Mouse (Mus musculus): ENCODE measurements around the gene Egflam.
A peak's percentile ranks its signal among the peaks of the same experiment; 100 is the strongest.

The Egflam gene

DNA sequence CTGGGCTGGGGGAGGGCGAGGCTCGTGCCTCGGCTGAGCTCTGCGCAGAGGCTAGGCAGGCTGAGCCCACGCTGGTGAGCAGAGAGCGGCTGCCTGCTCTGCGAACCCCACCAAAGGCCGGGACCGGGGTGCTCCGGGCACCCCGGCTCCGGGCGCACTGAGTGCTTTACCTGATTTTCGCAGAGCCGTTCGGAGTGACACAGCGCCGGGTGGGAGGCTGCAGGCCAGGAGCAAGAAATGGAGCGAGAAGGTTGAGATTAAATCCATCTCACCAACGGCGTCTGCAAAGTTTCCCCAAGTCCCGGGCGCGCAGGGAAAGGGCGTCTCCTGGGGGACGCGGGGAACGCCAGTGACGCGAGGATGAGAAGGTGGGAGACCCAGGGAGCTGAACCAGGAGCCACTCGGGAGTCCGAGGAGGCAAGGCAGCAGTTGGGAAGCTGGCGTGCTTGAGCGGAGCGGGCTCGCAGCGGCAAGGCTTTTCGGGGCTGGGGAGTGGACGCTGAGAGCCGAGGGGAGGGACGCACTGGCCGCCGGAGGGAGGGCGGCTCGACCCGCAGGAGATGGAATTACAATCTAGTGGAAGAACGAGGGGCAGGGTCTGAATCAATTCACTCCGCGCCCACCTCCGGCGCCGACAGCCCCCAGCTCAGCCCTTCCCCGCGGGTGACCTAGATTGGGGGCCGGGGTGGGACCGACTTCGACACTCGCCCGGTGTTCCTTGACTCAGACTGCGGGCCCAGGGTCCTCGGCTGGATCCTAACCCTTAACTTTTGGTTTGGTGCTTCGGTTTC, at the start of gene Egflam:
Gene Egflam, minus strand, starts transcription at position 578 of the 791 bp plus-strand sequence.
- peak; percentile 88 for DNase-seq

DNA sequence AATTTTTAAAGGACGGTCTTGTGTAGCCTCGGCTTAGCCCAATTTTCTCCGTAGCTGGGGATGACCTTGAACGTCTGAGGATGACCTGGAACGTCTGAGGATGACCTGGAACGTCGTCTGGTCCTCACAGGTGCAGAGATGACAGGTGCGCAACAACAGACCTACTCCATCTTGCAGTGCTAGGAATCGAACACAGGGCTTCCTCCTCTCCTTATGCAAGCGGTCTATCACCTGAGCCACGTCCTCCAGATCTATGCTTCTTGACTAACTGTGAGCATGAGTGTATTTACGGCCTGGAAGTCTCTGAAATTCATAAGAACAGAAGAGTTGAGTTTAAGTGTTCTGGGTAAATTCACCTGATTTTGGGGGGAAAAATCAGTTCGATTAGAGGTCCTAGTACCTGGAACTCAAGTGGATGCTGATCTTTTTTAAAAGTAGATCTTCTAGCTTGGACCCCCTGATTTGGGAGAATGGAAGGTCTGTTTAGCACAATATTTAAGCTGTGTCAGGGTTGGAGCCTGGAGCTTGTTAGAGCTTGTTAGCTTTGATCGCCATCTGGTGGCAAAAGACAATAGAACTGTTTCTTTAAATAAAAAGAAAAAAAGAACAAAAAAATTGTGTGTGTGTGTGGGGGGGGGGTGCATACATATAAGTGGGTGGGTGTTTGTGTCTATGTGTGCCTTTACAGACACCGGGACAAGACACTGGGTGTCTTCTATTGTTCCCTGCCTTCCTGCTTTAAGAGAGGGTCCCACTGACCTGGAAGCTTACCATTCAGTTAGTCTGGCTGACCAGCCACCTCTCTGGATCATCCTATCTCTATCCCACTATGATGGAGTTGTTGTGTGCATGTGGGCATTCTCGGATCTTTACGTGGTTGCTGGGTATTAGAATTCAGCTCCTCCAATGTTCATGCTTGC, 45.5 kb upstream of the Egflam start:
- peak; percentile 79 for DNase-seq

GRCm38 (mm10) chr15:7442148-7443100, 44.2 kb upstream of the Egflam start:
- peak; percentile 84 for DNase-seq

- DNase-seq, result peak; percentile 85
These were observed 26.1 kb upstream of the Egflam start for GRCm38 (mm10) chr15:7424282-7424681.

DNA sequence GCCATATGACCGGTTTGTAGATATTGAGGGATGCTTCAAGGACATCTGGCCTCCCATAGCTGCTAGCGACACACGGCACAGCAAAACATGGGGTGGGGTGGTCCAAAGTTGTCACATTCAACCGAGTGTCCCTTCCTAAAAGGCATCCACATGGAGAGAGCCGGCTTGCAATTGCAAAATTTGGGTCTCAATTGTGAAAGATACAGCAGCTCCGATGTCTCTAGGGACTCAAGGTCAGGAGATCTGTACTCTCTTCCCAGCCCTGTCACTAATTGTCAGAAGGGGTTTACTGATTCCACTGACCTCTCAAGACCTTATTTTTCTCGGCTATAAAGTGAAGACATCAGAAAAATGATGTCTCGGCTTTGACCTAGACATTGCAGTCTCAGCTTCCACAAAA, 6.3 kb upstream of the Egflam start:
- peak; percentile 80 for DNase-seq

- DNase-seq, result peak; percentile 90
These were observed 680 bp upstream of the Egflam start for GRCm38 (mm10) chr15:7398609-7399540.

DNA sequence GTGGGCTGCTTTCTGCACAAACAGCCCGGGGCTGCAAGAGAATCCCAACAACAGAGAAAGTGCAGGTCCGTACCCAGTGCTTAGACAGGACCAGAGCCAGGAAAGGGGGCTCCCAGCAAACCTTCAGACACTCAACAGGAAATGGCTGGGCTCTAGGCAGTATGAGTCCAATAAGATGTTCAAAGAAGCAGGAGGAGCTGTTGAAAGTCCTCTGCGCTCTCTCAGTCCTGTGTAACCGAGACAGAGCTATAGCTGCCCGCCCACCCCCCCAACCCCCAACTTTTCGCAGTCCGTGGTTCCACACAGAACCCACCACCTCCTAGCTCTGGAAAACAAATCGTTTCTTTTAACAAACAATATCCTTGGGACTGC, 763 bp downstream of the Egflam start:
- peak; percentile 87 for DNase-seq

- no peak for DNase-seq
These were observed 14.8 kb downstream of the Egflam start for GRCm38 (mm10) chr15:7383349-7383748.

DNA sequence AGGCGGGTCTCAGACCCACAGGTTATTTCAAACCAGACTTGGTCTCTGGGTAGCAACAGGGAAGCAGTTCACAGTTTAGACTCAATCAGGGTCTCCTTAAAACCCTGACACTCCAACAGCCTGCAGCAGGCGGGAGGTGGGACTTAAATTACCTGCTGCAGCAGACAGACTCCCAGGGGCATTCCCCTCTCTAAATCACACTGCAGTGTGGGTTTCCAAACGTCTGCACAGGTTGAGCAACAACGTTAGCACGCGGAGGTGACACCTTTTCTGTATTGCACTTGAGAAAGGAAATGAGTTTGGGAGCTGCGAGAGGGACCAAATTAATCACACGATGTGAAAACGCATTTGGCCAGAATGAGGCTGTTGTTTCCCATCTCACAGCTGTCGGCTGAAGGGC, 15.7 kb downstream of the Egflam start:
- no peak for DNase-seq

DNA sequence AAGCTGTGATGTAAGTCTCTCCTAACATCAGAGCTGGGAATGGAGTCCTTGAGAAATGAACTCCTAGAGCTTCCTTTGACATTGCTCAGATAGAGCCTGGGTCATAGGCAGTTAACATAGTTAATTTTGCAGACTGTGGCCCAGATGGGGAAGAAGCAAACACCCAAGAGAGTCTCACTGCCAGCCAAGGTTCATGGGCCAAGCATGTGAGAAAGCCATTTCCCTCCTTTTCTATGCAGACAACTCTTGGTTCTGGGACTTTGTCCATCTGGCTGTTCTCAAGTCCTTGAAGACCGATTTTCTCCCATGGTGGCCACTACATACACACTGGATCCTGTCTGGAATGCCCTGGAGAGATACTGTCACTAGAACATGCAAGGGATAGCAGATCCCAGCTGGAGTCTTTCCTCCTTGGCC, 45.6 kb downstream of the Egflam start:
- DNase-seq, result peak; percentile 98

DNA sequence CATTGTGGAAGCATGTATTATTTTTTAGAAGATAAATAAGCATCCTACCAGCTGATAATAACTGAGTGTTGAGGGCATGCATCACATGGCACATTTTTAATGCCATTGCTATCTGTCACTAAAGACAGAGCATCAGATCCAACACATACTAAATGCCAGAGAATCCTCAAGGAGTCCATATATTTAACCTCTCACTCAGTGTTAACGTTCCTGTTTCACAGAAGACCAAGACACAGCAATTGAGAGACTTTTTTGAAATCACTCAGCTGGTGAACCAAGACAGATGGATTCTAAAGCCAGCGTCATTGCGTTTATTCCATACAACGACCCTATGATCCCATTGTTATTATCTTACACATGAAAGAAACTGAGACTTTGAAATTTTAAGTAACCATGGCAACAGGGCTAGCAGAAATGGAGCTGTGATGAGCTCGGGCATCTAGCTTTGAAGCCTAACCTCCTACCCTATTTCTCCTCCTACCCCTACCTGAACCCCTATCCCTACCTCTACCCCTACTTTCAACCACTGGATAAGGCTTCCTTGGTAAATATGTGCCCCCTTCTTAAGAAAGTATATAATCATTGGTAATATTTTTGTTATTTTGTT, 57.4 kb downstream of the Egflam start:
- no peak for DNase-seq

DNA sequence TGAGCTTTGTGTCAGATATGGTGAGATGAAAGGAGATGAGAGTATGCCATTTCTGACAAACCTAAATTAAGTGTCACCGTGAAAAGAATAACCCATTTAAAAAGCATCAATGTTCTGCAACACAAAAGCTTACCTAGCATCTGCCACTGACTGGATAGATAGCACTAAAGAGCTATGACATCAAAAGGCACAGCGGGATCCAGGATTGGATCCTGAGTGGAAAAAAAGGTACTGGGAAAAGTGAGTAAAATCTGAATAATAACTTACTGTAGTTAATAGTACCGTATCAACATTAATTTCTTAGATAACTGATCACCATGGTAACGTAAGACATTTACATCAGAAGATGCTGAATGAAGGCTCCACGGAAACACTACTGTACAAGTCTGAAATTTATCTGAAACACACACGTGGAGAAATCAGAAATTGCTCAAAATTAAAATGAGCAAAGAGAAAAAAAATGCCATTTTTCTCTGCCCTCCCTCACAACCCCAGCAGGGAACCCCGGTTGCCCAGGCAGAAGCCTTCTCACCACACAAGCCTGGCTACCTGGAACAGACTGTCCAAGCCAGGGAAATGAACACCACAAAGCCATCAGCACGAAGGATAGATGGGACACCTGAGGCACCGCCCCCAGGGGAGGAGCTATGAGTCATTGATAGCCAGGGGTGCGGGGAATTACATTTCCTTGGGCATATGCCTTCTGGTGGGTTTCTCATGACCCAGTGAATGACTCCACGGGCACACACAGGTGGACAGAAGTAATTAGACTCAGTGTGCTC, 63.5 kb downstream of the Egflam start:
- DNase-seq, result peak; percentile 68

DNA sequence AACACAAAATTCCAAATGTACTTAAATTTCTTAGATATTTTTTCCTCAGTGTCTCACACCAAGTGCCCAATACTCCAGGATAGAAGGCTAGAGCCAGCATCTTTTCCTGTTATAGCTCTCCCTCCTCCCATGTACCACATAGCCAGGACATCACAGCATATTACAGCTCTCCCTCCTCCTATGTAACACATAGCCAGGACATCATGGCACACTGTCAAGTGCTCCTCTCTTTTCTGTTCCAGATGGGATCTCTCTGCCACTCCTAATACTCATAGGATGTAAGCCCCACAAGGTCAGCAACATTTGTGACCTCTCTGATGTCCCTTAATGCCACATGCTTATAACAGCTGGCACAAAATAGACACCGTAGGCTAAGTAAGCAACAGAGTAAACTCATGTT, 65.3 kb downstream of the Egflam start:
- no peak for DNase-seq

DNA sequence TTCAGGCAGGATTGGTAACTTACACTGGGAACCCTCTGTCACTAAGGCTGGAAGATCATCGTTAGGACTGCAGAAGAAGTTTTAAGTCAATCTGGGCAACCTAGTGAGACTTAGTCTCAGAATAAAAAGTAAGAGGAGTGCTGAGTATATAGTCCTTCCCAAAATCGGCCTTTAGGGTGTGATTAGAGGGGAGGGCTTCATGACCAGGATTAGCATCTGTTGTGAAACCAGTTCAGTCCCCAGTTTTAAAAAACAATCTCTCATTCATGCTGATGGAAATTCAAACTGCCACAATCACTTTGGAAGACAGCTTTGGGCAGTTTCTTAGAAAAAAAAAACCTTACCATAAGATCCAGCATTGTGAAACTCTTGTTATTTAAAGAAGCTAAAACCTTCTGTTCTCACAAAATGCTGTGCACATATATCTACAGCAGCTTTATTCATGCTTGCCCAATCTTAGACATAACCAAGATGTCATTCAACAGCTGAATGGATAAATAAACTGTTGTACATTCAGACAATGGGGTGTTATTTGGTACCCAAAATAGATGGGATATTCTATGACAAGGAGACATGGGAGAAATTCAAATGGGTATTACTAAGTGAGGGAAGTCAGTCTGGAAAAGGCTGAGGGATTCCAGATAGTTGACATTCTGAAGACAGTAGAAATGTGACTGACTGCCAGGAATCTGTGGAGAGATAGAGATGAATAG, 75.4 kb downstream of the Egflam start:
- DNase-seq, result no peak

DNA sequence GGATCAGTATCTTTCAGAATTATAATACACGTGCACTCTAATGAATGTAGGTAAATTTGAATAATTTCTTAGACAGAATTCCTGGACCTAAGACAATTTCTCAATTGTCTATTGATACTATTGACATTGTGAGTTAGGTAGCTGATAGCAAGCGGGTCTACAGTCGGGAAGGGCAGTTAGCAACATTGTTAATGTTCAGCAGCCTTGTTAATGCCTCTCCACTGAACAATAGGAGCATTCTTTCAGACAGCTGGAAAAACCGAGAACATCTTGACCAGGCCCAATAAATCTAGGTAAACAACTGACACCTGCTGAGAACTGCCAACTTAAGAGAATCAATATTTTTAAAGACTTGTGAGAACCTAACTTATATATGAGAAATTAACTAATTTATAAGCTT, 77.3 kb downstream of the Egflam start:
- DNase-seq, result no peak

- peak; percentile 78 for DNase-seq
These were observed 82.7 kb downstream of the Egflam start for GRCm38 (mm10) chr15:7315539-7315938.

- no peak for DNase-seq
These were observed 89.5 kb downstream of the Egflam start for GRCm38 (mm10) chr15:7308711-7309110.

- DNase-seq, result no peak
These were observed 98.3 kb downstream of the Egflam start for GRCm38 (mm10) chr15:7299892-7300291.

DNA sequence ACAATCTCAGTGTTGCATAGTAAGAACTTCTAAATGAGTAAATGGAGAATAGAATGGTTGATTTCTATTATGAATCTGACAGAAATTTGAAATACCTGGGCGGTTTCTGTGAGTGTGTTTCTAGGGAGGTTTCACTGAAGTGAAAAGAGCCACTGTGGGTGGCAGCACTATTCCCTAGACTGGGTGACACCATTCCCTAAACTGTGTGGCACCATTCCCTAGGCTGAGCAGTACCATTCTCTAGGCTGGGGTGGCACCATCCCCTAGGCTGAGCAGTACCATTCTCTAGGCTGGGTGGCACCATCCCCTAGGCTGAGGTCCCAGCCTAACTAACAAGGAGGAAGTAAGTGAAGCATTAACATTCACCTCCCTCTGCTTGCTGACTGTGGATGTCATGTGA, 103.0 kb downstream of the Egflam start:
- DNase-seq, result no peak

GRCm38 (mm10) chr15:7292854-7293253, 105.3 kb downstream of the Egflam start:
- DNase-seq, result peak; percentile 11

Measured in heart, adult 11 months (tissue).